Mouse (Mus musculus): ENCODE measurements around the gene Cadps2.

DNA sequence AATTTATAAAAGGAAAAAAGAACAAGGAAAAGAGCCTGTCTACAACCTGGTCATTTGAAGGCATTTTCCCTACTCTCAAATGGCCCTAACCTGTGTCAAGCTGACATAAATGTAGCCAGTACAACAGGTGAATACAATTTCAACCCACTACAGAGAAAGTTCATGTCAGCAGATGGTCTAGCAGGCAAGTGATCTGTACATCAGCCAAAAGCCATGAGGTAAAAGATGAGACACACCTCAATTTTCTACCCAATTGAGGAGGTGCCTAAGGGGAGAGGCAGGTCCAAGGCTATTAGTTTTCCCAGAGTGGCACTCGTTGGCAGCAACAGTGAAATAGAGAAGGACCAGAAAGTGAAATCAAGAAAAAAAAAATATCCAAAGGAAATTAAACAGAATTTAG is 161.0 kb downstream of the Cadps2 start:
- TF ChIP-seq CTCF (IDR thresholded peaks at IDR 0.05; ENCODE audit: low read depth, low read length) (no peak), POLR2A (IDR thresholded peaks at IDR 0.05; ENCODE audit: extremely low read depth, insufficient read depth, low read length) (no peak)

Data from liver, adult 2 months (tissue).